Mouse (Mus musculus) right cerebral cortex, postnatal 4 days (tissue): Measurements from ENCODE around the gene Pigl.

Experiments
- DNase-seq: peaks from one replicate; pipeline ENCODE4 v3.0.0-alpha.2; 2022

Gene Pigl

GRCm38 (mm10) chr11:62560463-62561016, 102.3 kb downstream of the Pigl start:
- peak; percentile 8 for DNase-seq

DNA sequence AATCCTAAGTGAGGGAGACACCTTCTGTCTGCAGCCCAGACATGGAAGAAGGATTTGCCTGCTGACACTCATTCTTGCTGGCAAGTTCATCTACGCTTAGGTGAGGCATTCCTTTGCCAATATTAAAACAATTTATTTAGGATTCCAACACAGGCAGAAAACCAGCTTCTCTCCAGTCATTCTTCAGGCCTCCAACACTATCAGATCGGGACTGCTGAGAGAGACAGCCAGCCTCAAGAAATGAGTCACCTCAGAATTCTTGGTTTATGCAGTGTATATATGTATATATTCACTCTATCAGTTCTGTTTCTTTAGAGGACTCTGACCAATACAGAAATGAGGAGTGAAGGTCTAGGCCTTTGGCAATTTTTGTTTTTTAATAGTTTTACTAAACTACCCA, 105.3 kb downstream of the Pigl start:
- DNase-seq = no peak
